Mouse (Mus musculus): ENCODE measurements around the gene Pik3r5.

Pik3r5 gene

GRCm38 (mm10) chr11:68531941-68532535 lies 100.1 kb downstream of the Pik3r5 start:
- DNase-seq = no peak

GRCm38 (mm10) chr11:68532773-68533172 lies 100.9 kb downstream of the Pik3r5 start:
- DNase-seq = no peak

GRCm38 (mm10) chr11:68533971-68534475 lies 102.1 kb downstream of the Pik3r5 start:
- no peak for DNase-seq

- no peak for DNase-seq
These were observed 104.1 kb downstream of the Pik3r5 start for GRCm38 (mm10) chr11:68536026-68536425.

- DNase-seq = peak in 1 of 2 experiments; percentile 28
These were observed 104.5 kb downstream of the Pik3r5 start for GRCm38 (mm10) chr11:68536465-68536864.

- no peak for DNase-seq
These were observed 107.7 kb downstream of the Pik3r5 start for GRCm38 (mm10) chr11:68539621-68540020.

GRCm38 (mm10) chr11:68544554-68544953 lies 112.6 kb downstream of the Pik3r5 start:
- peak; percentile 47 to 54 for DNase-seq

- no peak for DNase-seq
These were observed 113.3 kb downstream of the Pik3r5 start for GRCm38 (mm10) chr11:68545172-68545571.

- DNase-seq = no peak
These were observed 113.8 kb downstream of the Pik3r5 start for GRCm38 (mm10) chr11:68545682-68546222.

Data from cerebellum, postnatal 14 days (tissue).